Mouse (Mus musculus): ENCODE measurements at regions not wholly inside any gene's neighbourhood (a gene's known extent, or its start where the extent isn't known, plus 50 kb on each side); places are given as distances from the start of the nearest gene placed in this dataset.

DNA sequence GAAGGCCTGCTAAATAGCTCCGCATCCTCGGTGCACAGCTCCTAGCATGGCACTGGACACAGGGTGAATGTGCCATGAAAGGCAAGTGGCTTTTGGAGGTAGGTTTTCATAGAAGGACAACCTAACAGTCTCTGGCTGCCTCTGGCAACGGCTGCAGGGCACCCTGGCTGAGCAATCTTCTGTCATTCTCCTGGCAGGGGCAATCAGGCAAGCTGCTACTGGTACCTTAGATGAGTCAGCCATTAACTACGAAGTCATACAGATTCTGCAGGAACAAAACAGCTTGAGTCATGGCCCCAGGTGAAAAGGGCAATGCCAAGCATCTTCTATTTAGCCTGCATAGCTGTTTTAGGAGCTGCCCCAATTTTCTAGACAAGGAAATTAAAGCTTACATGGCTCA is 110.7 kb upstream of the Xcl1 start:
- TF ChIP-seq CTCF (conservative IDR thresholded peaks at IDR 0.05; ENCODE audit: low read length): no peak
- TF ChIP-seq POU5F1 (IDR thresholded peaks at IDR 0.05; ENCODE audit: borderline replicate concordance, low read length): no peak
- no peak for TF ChIP-seq NANOG (IDR thresholded peaks at IDR 0.05; ENCODE audit: borderline replicate concordance, low read length)
